Mouse (Mus musculus): ENCODE data around the gene Otulin. TPM values are rescaled to one million over a fixed set of nuclear protein-coding genes. Genes with fewer than 3 reads are reported as not detected.

The Otulin gene
- polyA plus RNA-seq, 1 experiment = 100 TPM

DNA sequence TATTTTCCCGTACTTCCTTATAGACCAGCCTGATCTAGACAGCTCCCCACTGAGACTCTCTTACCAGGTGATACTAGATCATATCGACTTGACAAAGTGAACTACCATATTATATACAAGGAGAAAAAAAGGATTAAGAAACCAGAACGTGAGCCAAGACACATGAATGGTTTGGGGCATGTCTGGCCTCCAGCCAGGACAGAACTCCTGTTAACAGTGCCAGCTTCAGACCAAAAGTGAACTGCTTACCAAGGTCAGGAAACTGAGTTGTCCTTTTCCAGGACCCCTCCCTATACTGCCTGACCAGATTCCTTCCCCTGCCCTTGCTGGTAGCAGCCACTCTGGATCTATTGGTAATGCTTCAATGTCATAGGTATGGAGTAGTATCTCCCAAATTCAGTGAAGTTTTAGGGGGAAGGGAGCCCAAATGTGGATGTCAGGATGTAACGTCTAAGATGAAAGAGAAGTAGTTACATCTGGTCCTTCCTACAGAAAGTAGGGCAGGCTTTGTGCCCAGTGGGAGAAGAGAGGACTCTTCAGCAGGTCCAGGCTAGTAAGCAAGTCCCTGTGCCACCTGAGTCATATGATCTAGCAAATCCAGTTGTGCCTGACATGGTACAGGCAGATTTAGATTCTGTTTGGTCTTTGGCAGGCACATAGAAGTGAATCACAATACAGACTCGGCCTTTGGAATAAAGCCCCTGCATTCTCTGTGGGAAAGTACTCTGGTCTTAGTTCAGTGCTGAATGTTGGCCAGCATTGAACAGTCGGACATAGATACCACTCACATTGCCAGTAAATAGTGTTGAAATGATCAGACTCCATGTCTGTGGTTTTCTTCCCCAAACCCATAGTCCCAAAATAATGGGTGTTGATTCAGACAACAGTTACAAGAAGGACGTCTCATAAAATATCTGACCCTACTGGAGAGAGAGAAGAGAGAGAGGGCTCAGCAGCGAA, 3.7 kb upstream of the Otulin start:
- TF ChIP-seq POLR2A (IDR thresholded peaks at IDR 0.05; ENCODE audit: borderline replicate concordance, low read depth, low read length) (no peak), CTCF (IDR thresholded peaks at IDR 0.05; ENCODE audit: low read depth, low read length) (no peak)
- H3K27ac ChIP-seq (ENCODE audit: insufficient read depth, low read depth, low read length) = no peak overlapping the region

GRCm38 (mm10) chr15:27629800-27630600, 493 bp downstream of the Otulin start:
- Histone ChIP-seq H3K4me3 (ENCODE audit: insufficient read depth, low read length) (peak overlapping the region; percentile 92), H3K4me1 (ENCODE audit: control insufficient read depth, insufficient read depth, low read length) (peaks cover 29% of the 10 kb centered on the region), H3K27ac (ENCODE audit: insufficient read depth, low read depth, low read length) (peak overlapping the region; percentile 69)
- TF ChIP-seq POLR2A (IDR thresholded peaks at IDR 0.05; ENCODE audit: borderline replicate concordance, low read depth, low read length) (no peak), CTCF (IDR thresholded peaks at IDR 0.05; ENCODE audit: low read depth, low read length) (no peak)

More for the DNA sequence above, 3.7 kb upstream of the Otulin start:
- no peak overlapping the region for H3K4me3 ChIP-seq (ENCODE audit: insufficient read depth, low read length)
- H3K4me1 ChIP-seq (ENCODE audit: control insufficient read depth, insufficient read depth, low read length) = peaks cover 5% of the 10 kb centered on the region

DNA sequence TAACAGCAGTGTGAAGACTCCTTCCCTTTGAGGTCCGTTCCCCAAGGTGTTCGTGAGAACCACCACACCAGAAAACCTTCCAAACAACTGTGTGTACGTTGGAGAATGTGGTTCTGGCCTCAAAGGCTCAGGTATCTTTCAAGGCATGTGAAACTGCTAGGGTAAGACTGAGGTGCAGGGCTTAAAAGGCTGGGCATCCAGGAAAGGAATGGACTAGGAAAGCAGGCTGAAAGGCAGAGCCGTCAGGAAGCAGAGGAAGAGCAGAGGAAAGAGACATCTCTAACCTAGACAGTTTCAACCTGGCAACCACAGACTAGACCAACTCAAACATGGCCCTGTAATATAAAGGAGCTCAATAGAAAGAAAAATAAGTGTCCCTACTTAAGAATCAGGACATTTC, 1.4 kb downstream of the Otulin start:
- Histone ChIP-seq H3K4me1 (ENCODE audit: control insufficient read depth, insufficient read depth, low read length) (peaks cover 37% of the 10 kb centered on the region), H3K4me3 (ENCODE audit: insufficient read depth, low read length) (peak overlapping the region; percentile 92), H3K27ac (ENCODE audit: insufficient read depth, low read depth, low read length) (no peak overlapping the region)
- TF ChIP-seq CTCF (IDR thresholded peaks at IDR 0.05; ENCODE audit: low read depth, low read length) = no peak
- TF ChIP-seq POLR2A (IDR thresholded peaks at IDR 0.05; ENCODE audit: borderline replicate concordance, low read depth, low read length) = no peak

GRCm38 (mm10) chr15:27627794-27628193, 2.7 kb downstream of the Otulin start:
- TF ChIP-seq POLR2A (IDR thresholded peaks at IDR 0.05; ENCODE audit: borderline replicate concordance, low read depth, low read length) (no peak), CTCF (IDR thresholded peaks at IDR 0.05; ENCODE audit: low read depth, low read length) (no peak)
- Histone ChIP-seq H3K4me3 (ENCODE audit: insufficient read depth, low read length) (peak overlapping the region; percentile 21), H3K4me1 (ENCODE audit: control insufficient read depth, insufficient read depth, low read length) (peaks cover 48% of the 10 kb centered on the region)

DNA sequence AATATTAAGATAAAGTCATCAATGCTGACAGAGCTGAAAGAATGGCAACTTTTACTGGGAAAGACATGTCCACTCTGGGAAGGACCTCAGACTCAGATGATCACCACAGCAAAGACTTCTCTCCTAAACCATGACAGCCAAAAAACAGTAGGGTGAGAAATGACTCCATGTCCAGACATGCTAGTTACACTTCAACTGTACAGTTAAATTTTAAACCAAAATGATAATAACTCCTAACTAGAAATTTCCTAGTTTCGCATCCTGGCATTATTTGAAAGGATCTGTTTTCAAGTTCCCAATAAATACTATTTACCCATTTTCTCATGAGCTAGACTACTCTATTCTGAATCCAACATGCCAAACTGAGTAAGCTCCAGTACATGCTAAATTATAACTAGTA, 4.2 kb downstream of the Otulin start:
- TF ChIP-seq CTCF (IDR thresholded peaks at IDR 0.05; ENCODE audit: low read depth, low read length) = no peak
- Histone ChIP-seq H3K27ac (ENCODE audit: insufficient read depth, low read depth, low read length) (peak overlapping the region; percentile 87), H3K4me3 (ENCODE audit: insufficient read depth, low read length) (peak overlapping the region; percentile 35), H3K4me1 (ENCODE audit: control insufficient read depth, insufficient read depth, low read length) (peaks cover 59% of the 10 kb centered on the region)

More at GRCm38 (mm10) chr15:27627794-27628193, 2.7 kb downstream of the Otulin start:
- H3K27ac ChIP-seq (ENCODE audit: insufficient read depth, low read depth, low read length) = peak overlapping the region; percentile 30

DNA sequence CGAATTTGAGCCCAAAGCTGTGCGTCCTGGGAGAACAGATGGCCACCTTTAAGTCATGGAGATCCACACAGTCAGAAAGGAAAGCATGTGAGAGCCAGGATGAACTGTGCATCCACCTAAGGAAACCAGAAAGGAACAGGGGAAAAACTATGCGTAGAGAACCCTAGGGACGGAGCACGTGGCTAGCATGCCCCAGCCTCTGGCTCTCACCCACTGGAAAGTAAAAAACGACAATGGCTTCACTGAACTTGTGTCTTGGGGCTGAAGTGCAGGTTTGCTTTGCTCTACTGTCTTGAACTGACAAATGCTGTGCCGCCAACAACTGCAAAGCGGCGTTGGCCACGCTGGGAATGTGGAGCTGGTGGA, 4.6 kb downstream of the Otulin start:
- Histone ChIP-seq H3K4me1 (ENCODE audit: control insufficient read depth, insufficient read depth, low read length) (peaks cover 59% of the 10 kb centered on the region), H3K27ac (ENCODE audit: insufficient read depth, low read depth, low read length) (peak overlapping the region; percentile 87), H3K4me3 (ENCODE audit: insufficient read depth, low read length) (peak overlapping the region; percentile 35)
- TF ChIP-seq CTCF (IDR thresholded peaks at IDR 0.05; ENCODE audit: low read depth, low read length) = no peak
- TF ChIP-seq POLR2A (IDR thresholded peaks at IDR 0.05; ENCODE audit: borderline replicate concordance, low read depth, low read length) = no peak

GRCm38 (mm10) chr15:27625014-27625889, 5.2 kb downstream of the Otulin start:
- H3K4me3 ChIP-seq (ENCODE audit: insufficient read depth, low read length) = peak overlapping the region; percentile 35
- peaks cover 62% of the 10 kb centered on the region for H3K4me1 ChIP-seq (ENCODE audit: control insufficient read depth, insufficient read depth, low read length)
- TF ChIP-seq CTCF (IDR thresholded peaks at IDR 0.05; ENCODE audit: low read depth, low read length) (no peak), POLR2A (IDR thresholded peaks at IDR 0.05; ENCODE audit: borderline replicate concordance, low read depth, low read length) (no peak)
- peak overlapping the region; percentile 87 for H3K27ac ChIP-seq (ENCODE audit: insufficient read depth, low read depth, low read length)

GRCm38 (mm10) chr15:27623286-27623685, 7.2 kb downstream of the Otulin start:
- H3K4me3 ChIP-seq (ENCODE audit: insufficient read depth, low read length) = no peak overlapping the region
- TF ChIP-seq CTCF (IDR thresholded peaks at IDR 0.05; ENCODE audit: low read depth, low read length) (no peak), POLR2A (IDR thresholded peaks at IDR 0.05; ENCODE audit: borderline replicate concordance, low read depth, low read length) (no peak)
- H3K27ac ChIP-seq (ENCODE audit: insufficient read depth, low read depth, low read length) = no peak overlapping the region
- peaks cover 70% of the 10 kb centered on the region for H3K4me1 ChIP-seq (ENCODE audit: control insufficient read depth, insufficient read depth, low read length)
